Mouse (Mus musculus): ENCODE data around the gene Cracr2b.

DNA sequence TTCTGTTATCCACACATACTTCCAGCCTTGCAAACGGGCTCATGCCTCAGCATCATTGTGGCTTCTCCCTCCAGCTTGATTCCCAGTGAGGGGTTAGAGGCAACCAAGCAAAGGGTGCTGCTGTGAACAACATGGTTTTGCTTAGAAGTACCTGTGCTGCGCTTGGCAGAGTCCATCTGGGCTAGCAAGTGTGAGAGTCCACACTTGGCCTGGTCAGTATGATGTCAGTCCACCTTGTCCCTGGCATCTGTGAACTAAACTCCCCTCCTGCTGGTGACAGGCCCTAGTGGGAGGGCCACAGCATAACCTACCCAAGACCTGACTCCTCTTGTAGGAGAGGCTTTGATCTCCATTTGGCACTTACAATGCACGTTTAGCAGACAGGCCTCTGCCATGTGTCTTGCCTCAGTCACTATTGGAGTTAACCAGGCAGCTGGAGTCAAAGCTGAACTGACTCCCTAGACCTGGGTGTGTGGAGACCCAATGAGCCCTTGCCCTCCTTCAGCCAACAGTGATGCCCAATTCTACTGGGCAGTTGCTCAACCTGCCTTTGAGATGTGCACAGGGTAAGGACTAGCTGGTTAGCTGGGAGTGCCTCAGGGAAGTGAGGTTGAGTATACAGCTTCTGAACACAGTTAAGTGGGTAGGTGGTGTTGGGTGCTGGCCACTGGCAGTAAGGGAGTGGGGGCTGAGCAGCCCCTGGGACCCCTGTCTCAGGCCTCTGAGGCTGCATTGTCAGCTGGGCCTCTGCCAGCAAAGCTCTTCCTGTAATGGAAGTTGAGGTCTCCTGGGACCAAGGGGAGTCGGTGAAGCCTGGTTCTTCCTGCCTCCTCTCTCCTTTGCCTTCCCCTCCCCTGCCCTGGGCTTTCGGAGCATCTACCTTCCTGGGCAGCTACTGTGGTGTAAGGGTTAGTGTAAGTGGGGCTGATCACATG, 23.6 kb downstream of the Cracr2b start:
- TF ChIP-seq CTCF (IDR thresholded peaks at IDR 0.05; ENCODE audit: low read depth) (no peak), EP300 (optimal IDR thresholded peaks at IDR 0.05) (no peak)
